In the genomic region with DNA sequence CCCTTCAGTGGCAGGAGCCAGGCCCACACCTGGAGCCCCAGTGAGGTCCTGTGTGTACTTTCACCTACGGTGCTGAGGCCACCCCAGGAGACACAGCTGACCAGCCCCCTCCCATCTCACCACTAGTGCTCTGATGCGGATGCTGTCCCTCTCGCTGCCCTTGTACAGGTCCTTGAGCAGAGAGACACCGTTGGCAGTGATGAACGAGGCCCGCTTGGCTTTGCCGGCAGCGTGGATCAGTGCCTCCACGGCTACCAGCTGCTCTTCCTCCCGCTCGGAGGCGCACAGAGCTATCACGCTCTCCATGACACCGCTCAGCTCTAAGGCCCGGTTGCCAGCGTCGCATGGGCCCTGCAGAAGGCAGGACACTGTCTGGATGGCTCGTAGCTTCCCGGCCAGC, we compare ENCODE assay signal across 14 mouse cellular contexts.
"Had no signal": no experiment of that assay in that cellular context is flagged by ENCODE, and none has a peak within 500 bp of the region (broad histone marks: within the 10 kb centered on the region; RNA-seq: fewer than 3 reads in every experiment).

No protein-coding gene starts in this region.

- ATAC-seq: lung, postnatal 0 days had no signal

- H3K4me2 ChIP-seq: kidney, embryonic 15.5 days; limb, embryonic 13.5 days; liver, embryonic 13.5 days; lung, embryonic 14.5 days; midbrain, embryonic 11.5 days had no signal

- H3K9ac ChIP-seq: kidney, embryonic 15.5 days; limb, embryonic 13.5 days; liver, embryonic 13.5 days; lung, embryonic 14.5 days had no signal

- DNase-seq: kidney, postnatal 10 days; kidney, postnatal 36 days; liver; liver, embryonic 13.5 days; lung, embryonic 14.5 days; midbrain, embryonic 14.5 days; thymus, adult 18-20 months; thymus, postnatal 36 days had no signal

- H3K9me3 ChIP-seq: kidney, embryonic 15.5 days; limb, embryonic 10.5 days had no signal

- H3K4me1 ChIP-seq: kidney, embryonic 15.5 days; limb, embryonic 10.5 days; limb, embryonic 13.5 days; liver, embryonic 13.5 days had no signal

- H3K27ac ChIP-seq: kidney, embryonic 15.5 days; limb, embryonic 10.5 days; limb, embryonic 13.5 days; liver, embryonic 13.5 days; macrophage had no signal

- H3K4me3 ChIP-seq: kidney, embryonic 15.5 days; limb, embryonic 10.5 days; limb, embryonic 13.5 days; liver, embryonic 13.5 days had no signal

- H3K27me3 ChIP-seq: kidney, embryonic 15.5 days; limb, embryonic 13.5 days; liver, embryonic 13.5 days had no signal
